Mouse (Mus musculus) embryonic facial prominence, embryonic 15.5 days (tissue): Measurements from ENCODE around the gene Upk2. TPM values are rescaled to one million over a fixed set of nuclear protein-coding genes. Genes with fewer than 3 reads are reported as not detected.
A peak's percentile ranks its signal among the peaks of the same experiment; 100 is the strongest.
"Not testable (repeated sequence)": the region's sequence is repeated elsewhere in the genome, so short reads cannot be mapped to it uniquely, and the experiment has no call there.

Experiments used
- ATAC-seq: fragments of 200-750 bp; cut with Nextera tagmentation; 2 replicates; pipeline ENCODE4 v1.8.0; 2017; ENCODE audit warnings: low read depth, moderate TSS enrichment; ENCODE audit not compliant: insufficient number of reproducible peaks, low FRiP score, low TSS enrichment
- H3K27ac ChIP-seq: fragments of 300-500 bp; sonication (generic); replicated peaks from 2 replicates; pipeline ENCODE4 v1.5.1; 2015; ENCODE audit warnings: mild to moderate bottlenecking, inconsistent platforms
- H3K27me3 ChIP-seq: fragments of 300-500 bp; sonication (generic); 2 replicates; pipeline ENCODE4 v1.6.1; 2015; ENCODE audit warnings: inconsistent platforms
- H3K36me3 ChIP-seq: fragments of 300-500 bp; sonication (generic); 2 replicates; pipeline ENCODE4 v1.6.1; 2015; ENCODE audit warnings: mild to moderate bottlenecking, inconsistent platforms
- H3K4me1 ChIP-seq: fragments of 300-500 bp; sonication (generic); 2 replicates; pipeline ENCODE4 v1.6.1; 2015; ENCODE audit warnings: inconsistent platforms
- H3K4me2 ChIP-seq: fragments of 300-500 bp; sonication (generic); replicated peaks from 2 replicates; pipeline ENCODE4 v1.6.1; 2015; ENCODE audit warnings: mild to moderate bottlenecking, inconsistent platforms
- H3K4me3 ChIP-seq: fragments of 300-500 bp; sonication (generic); replicated peaks from 2 replicates; pipeline ENCODE4 v1.5.1; 2015; ENCODE audit warnings: mild to moderate bottlenecking, inconsistent platforms
- H3K9ac ChIP-seq: fragments of 300-500 bp; sonication (generic); 2 replicates; pipeline ENCODE4 v1.6.1; 2015; ENCODE audit warnings: inconsistent platforms
- H3K9me3 ChIP-seq: fragments of 300-500 bp; sonication (generic); replicated peaks from 2 replicates; pipeline ENCODE4 v1.6.1; 2016; ENCODE audit warnings: inconsistent platforms
- whole genome bisulfite sequencing: fragments of 180-500 bp; shearing (Covaris S2); methylation state at CpG from one replicate; pipeline ENCODE4 v1.1.7; 2015; 5-methylcytosine and 5-hydroxymethylcytosine counted together
- polyA plus RNA-seq: library from polyadenylated mRNA; unstranded; fragments of >200 nt; fragmentation: Nextera tagmentation; extraction: Ambion mirVana; gene quantifications from 2 replicates; pipeline ENCODE4 v1.2.1, GENCODE M21; 2015

Upk2 gene
- polyA plus RNA-seq, 1 experiment from 2014 or later = 3.3 TPM

GRCm38 (mm10) chr9:44418519-44419385 lies 36.0 kb downstream of the Upk2 start, which contains the start of gene Ccdc84:
TSS of gene Ccdc84 (minus strand) at chr9:44418569.
- no peaks in the 10 kb centered on the region for H3K27me3 ChIP-seq
- peak within 1 kb of the TSS; percentile 79 for H3K9ac ChIP-seq
- H3K27ac ChIP-seq = peak within 1 kb of the TSS; percentile 80
- H3K4me1 ChIP-seq = peaks cover 6% of the 10 kb centered on the region; the same call in 1 of the 2 replicates
- peak within 1 kb of the TSS; percentile 88 for H3K4me2 ChIP-seq
- no peak for ATAC-seq
- H3K36me3 ChIP-seq = peaks cover 11% of the 10 kb centered on the region; the same call in 1 of the 2 replicates
- H3K4me3 ChIP-seq = peak within 1 kb of the TSS; percentile 78
- no peaks in the 10 kb centered on the region for H3K9me3 ChIP-seq
- WGBS = 72% methylated on average over 14 of the region's 14 CpGs

- Histone ChIP-seq H3K4me1 (peaks cover 6% of the 10 kb centered on the region; the same call in 1 of the 2 replicates), H3K27me3 (no peaks in the 10 kb centered on the region), H3K36me3 (peaks cover 20% of the 10 kb centered on the region), H3K4me3 (peak overlapping the region; percentile 78), H3K9me3 (no peaks in the 10 kb centered on the region), H3K9ac (peak overlapping the region; percentile 79), H3K4me2 (peak overlapping the region; percentile 88), H3K27ac (peak overlapping the region; percentile 80)
- peak; percentile 88 for ATAC-seq
- WGBS = under 1% methylated on average over 38 of the region's 38 CpGs
Observed at GRCm38 (mm10) chr9:44417892-44418363, 36.8 kb downstream of the Upk2 start.

- peaks cover 6% of the 10 kb centered on the region; the same call in 1 of the 2 replicates for H3K4me1 ChIP-seq
- H3K9me3 ChIP-seq = no peaks in the 10 kb centered on the region
- H3K9ac ChIP-seq = peak overlapping the region; percentile 79
- H3K36me3 ChIP-seq = peaks cover 26% of the 10 kb centered on the region
- H3K4me2 ChIP-seq = peak overlapping the region; percentile 88
- 6% methylated on average over 26 of the region's 26 CpGs for WGBS
- H3K27ac ChIP-seq = peak overlapping the region; percentile 80
- peak overlapping the region; percentile 78 for H3K4me3 ChIP-seq
- no peaks in the 10 kb centered on the region for H3K27me3 ChIP-seq
- ATAC-seq = peak; percentile 6; the same call in 1 of the 2 replicates
Observed at GRCm38 (mm10) chr9:44417156-44417891, 37.5 kb downstream of the Upk2 start.

GRCm38 (mm10) chr9:44412781-44413180 lies 42.0 kb downstream of the Upk2 start:
- H3K4me2 ChIP-seq = no peak overlapping the region
- no peak overlapping the region for H3K4me3 ChIP-seq
- WGBS = 58% methylated on average over 2 of the region's 2 CpGs
- peaks cover 62% of the 10 kb centered on the region for H3K36me3 ChIP-seq
- H3K9me3 ChIP-seq = no peaks in the 10 kb centered on the region
- H3K9ac ChIP-seq = no peak overlapping the region
- peaks cover 13% of the 10 kb centered on the region for H3K4me1 ChIP-seq
- no peak overlapping the region for H3K27ac ChIP-seq
- ATAC-seq = no peak
- H3K27me3 ChIP-seq = no peaks in the 10 kb centered on the region

- ATAC-seq = no peak
- H3K4me2 ChIP-seq = no peak overlapping the region
- 83% methylated on average over 4 of the region's 4 CpGs for WGBS
Observed at GRCm38 (mm10) chr9:44412306-44412705, 42.5 kb downstream of the Upk2 start.

GRCm38 (mm10) chr9:44411601-44412130 lies 43.1 kb downstream of the Upk2 start:
- Histone ChIP-seq H3K9me3 (no peaks in the 10 kb centered on the region), H3K4me3 (no peak overlapping the region), H3K27ac (0 out of 2 replicates have a peak overlapping the region, but pooled peaks have one; percentile 4), H3K27me3 (no peaks in the 10 kb centered on the region), H3K4me2 (no peak overlapping the region), H3K4me1 (peaks cover 7% of the 10 kb centered on the region; the same call in 1 of the 2 replicates), H3K36me3 (peaks cover 62% of the 10 kb centered on the region), H3K9ac (no peak overlapping the region)
- WGBS = 81% methylated on average over 1 of the region's 1 CpGs
- no peak for ATAC-seq

More at GRCm38 (mm10) chr9:44412306-44412705, 42.5 kb downstream of the Upk2 start:
- Histone ChIP-seq H3K9ac (no peak overlapping the region), H3K27ac (no peak overlapping the region), H3K36me3 (peaks cover 62% of the 10 kb centered on the region), H3K9me3 (no peaks in the 10 kb centered on the region), H3K4me1 (peaks cover 11% of the 10 kb centered on the region), H3K4me3 (no peak overlapping the region), H3K27me3 (no peaks in the 10 kb centered on the region)

- 80% methylated on average over 2 of the region's 2 CpGs for WGBS
Observed at GRCm38 (mm10) chr9:44410647-44411336, 44.0 kb downstream of the Upk2 start.

GRCm38 (mm10) chr9:44408693-44409092 lies 46.1 kb downstream of the Upk2 start:
- Histone ChIP-seq H3K4me1 (peaks cover 13% of the 10 kb centered on the region; the same call in 1 of the 2 replicates), H3K4me3 (peak overlapping the region; percentile 88), H3K4me2 (peak overlapping the region; percentile 65), H3K36me3 (peaks cover 67% of the 10 kb centered on the region)
- not testable (repeated sequence) for H3K27me3 ChIP-seq, H3K9me3 ChIP-seq, H3K27ac ChIP-seq, ATAC-seq, H3K9ac ChIP-seq
- WGBS = 79% methylated on average over 9 of the region's 9 CpGs

More at GRCm38 (mm10) chr9:44410647-44411336, 44.0 kb downstream of the Upk2 start:
- ATAC-seq = no peak
- Histone ChIP-seq H3K9ac (no peak overlapping the region), H3K4me1 (peaks cover 12% of the 10 kb centered on the region; the same call in 1 of the 2 replicates), H3K27me3 (no peaks in the 10 kb centered on the region), H3K27ac (no peak overlapping the region), H3K4me3 (no peak overlapping the region), H3K9me3 (no peaks in the 10 kb centered on the region), H3K36me3 (peaks cover 59% of the 10 kb centered on the region), H3K4me2 (no peak overlapping the region)

GRCm38 (mm10) chr9:44407752-44408097 lies 47.1 kb downstream of the Upk2 start:
- H3K4me2 ChIP-seq = peak overlapping the region; percentile 65
- H3K27me3 ChIP-seq = no peaks in the 10 kb centered on the region
- H3K4me3 ChIP-seq = peak overlapping the region; percentile 88
- peak overlapping the region; percentile 99 for H3K27ac ChIP-seq
- H3K9ac ChIP-seq = peak overlapping the region; percentile 78
- peaks cover 13% of the 10 kb centered on the region; the same call in 1 of the 2 replicates for H3K4me1 ChIP-seq
- under 1% methylated on average over 24 of the region's 24 CpGs for WGBS
- peaks cover 66% of the 10 kb centered on the region for H3K36me3 ChIP-seq
- no peak for ATAC-seq
- H3K9me3 ChIP-seq = no peaks in the 10 kb centered on the region

- peak; percentile 93 for ATAC-seq
- Histone ChIP-seq H3K4me3 (peak within 1 kb of the TSS; percentile 88), H3K4me2 (peak within 1 kb of the TSS; percentile 65), H3K4me1 (peaks cover 13% of the 10 kb centered on the region; the same call in 1 of the 2 replicates), H3K9ac (peak within 1 kb of the TSS; percentile 78), H3K36me3 (peaks cover 66% of the 10 kb centered on the region), H3K9me3 (no peaks in the 10 kb centered on the region), H3K27ac (peak within 1 kb of the TSS; percentile 99), H3K27me3 (no peaks in the 10 kb centered on the region)
- under 1% methylated on average over 51 of the region's 51 CpGs for WGBS
Observed at GRCm38 (mm10) chr9:44406906-44407751, 47.6 kb downstream of the Upk2 start, which contains the start of the genes Rps25 and Trappc4. TSS of gene Rps25 (plus strand) at chr9:44407139. TSS of gene Trappc4 (minus strand) at chr9:44407600.
